Mouse (Mus musculus): ENCODE data around the gene Rad17. TPM values are rescaled to one million over a fixed set of nuclear protein-coding genes. Genes with fewer than 3 reads are reported as not detected.

The Rad17 gene
- total and polyA plus RNA-seq, 3 experiments, result 8.9 to 48.6 (median 43.9) TPM

DNA sequence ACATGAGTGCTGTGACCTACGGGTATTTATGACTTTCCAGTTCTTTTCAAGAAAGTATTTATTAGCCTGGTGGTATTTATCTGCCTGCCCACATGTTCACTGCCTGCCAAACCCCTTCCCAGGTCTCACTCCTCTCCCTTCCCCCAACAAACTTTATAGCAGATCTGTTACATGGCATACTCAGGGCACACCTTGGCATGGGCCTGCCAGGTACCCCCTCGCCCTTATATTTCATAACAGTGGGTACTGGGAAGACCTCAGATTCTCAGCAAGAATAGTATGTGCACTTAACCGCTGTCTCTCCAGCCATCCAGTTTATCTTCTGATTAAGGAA lies 55.3 kb downstream of the Rad17 start:
- 0 out of 2 replicates have a peak, but pooled peaks cover 3% of the 10 kb centered on the region for H3K4me1 ChIP-seq (ENCODE audit: insufficient read depth, low read depth, low read length)
- no peak for ATAC-seq (ENCODE audit: extremely low read depth, insufficient number of reproducible peaks, low FRiP score, poor library complexity, severe bottlenecking)
- no peaks in the 10 kb centered on the region for H3K27me3 ChIP-seq (ENCODE audit: insufficient read depth, low read length)
- TF ChIP-seq TAL1 (conservative IDR thresholded peaks at IDR 0.05; ENCODE audit: low read depth, low read length) (no peak), POLR2AphosphoS5 (IDR thresholded peaks at IDR 0.05; ENCODE audit: insufficient replicate concordance, low read depth, low read length) (no peak), GATA1 (IDR thresholded peaks at IDR 0.05; ENCODE audit: borderline replicate concordance, low read length) (no peak), GATA2 (IDR thresholded peaks at IDR 0.05; ENCODE audit: borderline replicate concordance, low read depth, low read length) (no peak), CTCF (IDR thresholded peaks at IDR 0.05; ENCODE audit: low read depth, low read length) (no peak)
- no peaks in the 10 kb centered on the region for H3K9me3 ChIP-seq (replicated peaks)
- DNase-seq (ENCODE audit: low spot score), result no peak
- H3K4me3 ChIP-seq (ENCODE audit: low read depth, low read length), result no peak overlapping the region
- H3K36me3 ChIP-seq (replicated peaks), result peaks cover 6% of the 10 kb centered on the region

GRCm38 (mm10) chr13:100594838-100595551 lies 55.9 kb downstream of the Rad17 start:
- H3K4me3 ChIP-seq (ENCODE audit: low read depth, low read length), result no peak overlapping the region
- H3K36me3 ChIP-seq (replicated peaks), result peaks cover 3% of the 10 kb centered on the region
- no peaks in the 10 kb centered on the region for H3K9me3 ChIP-seq (replicated peaks)
- DNase-seq (ENCODE audit: low spot score), result no peak
- ATAC-seq (ENCODE audit: extremely low read depth, insufficient number of reproducible peaks, low FRiP score, poor library complexity, severe bottlenecking), result no peak
- TF ChIP-seq GATA2 (IDR thresholded peaks at IDR 0.05; ENCODE audit: borderline replicate concordance, low read depth, low read length), result no peak
- TF ChIP-seq CTCF (IDR thresholded peaks at IDR 0.05; ENCODE audit: low read depth, low read length), result no peak
- TF ChIP-seq TAL1 (conservative IDR thresholded peaks at IDR 0.05; ENCODE audit: low read depth, low read length), result no peak
- TF ChIP-seq GATA1 (IDR thresholded peaks at IDR 0.05; ENCODE audit: borderline replicate concordance, low read length), result no peak
- TF ChIP-seq POLR2AphosphoS5 (IDR thresholded peaks at IDR 0.05; ENCODE audit: insufficient replicate concordance, low read depth, low read length), result no peak
- no peaks in the 10 kb centered on the region for H3K27me3 ChIP-seq (ENCODE audit: insufficient read depth, low read length)
- 0 out of 2 replicates have a peak, but pooled peaks cover 3% of the 10 kb centered on the region for H3K4me1 ChIP-seq (ENCODE audit: insufficient read depth, low read depth, low read length)

DNA sequence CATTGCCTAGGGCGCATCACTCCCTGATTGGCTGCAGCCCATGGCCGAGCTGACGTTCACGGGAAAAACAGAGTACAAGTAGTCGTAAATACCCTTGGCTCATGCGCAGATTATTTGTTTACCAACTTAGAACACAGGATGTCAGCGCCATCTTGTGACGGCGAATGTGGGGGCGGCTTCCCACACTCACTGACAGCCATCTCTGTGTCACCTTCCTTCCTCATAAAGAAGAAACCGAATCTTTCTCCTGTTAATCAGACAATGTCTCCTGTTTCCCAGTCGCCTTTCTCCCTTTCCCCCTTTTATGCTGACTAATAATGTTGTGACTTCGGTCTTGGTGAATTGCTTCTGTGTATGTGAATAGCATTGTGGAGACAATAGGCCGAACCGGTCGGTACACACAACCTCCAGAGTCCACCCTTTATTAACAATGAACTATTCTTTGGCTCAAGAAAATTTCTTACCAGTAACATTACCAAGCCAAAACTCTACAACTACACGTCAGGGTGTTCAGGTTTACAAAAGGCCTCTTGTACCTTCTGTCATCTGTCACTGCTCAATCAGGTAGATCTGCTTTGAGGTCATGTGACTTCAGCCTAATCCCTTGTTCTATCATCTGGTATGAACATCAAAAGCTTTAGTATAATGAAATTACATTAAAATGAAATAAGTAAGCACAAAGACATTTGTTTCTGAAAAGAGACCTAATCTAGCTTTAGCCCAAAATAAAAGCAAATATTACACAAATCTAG lies 56.6 kb downstream of the Rad17 start:
- H3K4me1 ChIP-seq (ENCODE audit: insufficient read depth, low read depth, low read length), result 0 out of 2 replicates have a peak, but pooled peaks cover 3% of the 10 kb centered on the region
- peaks cover 3% of the 10 kb centered on the region for H3K36me3 ChIP-seq (replicated peaks)
- DNase-seq (ENCODE audit: low spot score) (no peak), ATAC-seq (ENCODE audit: extremely low read depth, insufficient number of reproducible peaks, low FRiP score, poor library complexity, severe bottlenecking) (no peak)
- H3K27me3 ChIP-seq (ENCODE audit: insufficient read depth, low read length), result no peaks in the 10 kb centered on the region
- H3K4me3 ChIP-seq (ENCODE audit: low read depth, low read length), result no peak overlapping the region
- H3K9me3 ChIP-seq (replicated peaks), result no peaks in the 10 kb centered on the region
- TF ChIP-seq POLR2AphosphoS5 (IDR thresholded peaks at IDR 0.05; ENCODE audit: insufficient replicate concordance, low read depth, low read length), result no peak
- TF ChIP-seq GATA1 (IDR thresholded peaks at IDR 0.05; ENCODE audit: borderline replicate concordance, low read length), result no peak
- no peak for TF ChIP-seq TAL1 (conservative IDR thresholded peaks at IDR 0.05; ENCODE audit: low read depth, low read length)
- TF ChIP-seq CTCF (IDR thresholded peaks at IDR 0.05; ENCODE audit: low read depth, low read length), result no peak
- no peak for TF ChIP-seq GATA2 (IDR thresholded peaks at IDR 0.05; ENCODE audit: borderline replicate concordance, low read depth, low read length)

- Histone ChIP-seq H3K27me3 (ENCODE audit: insufficient read depth, low read length) (peaks cover 12% of the 10 kb centered on the region; the same call in 1 of the 2 replicates), H3K4me1 (ENCODE audit: insufficient read depth, low read depth, low read length) (no peaks in the 10 kb centered on the region), H3K9me3 (replicated peaks) (no peaks in the 10 kb centered on the region), H3K36me3 (replicated peaks) (no peaks in the 10 kb centered on the region), H3K4me3 (ENCODE audit: low read depth, low read length) (no peak overlapping the region)
- DNase-seq (ENCODE audit: low spot score) (no peak), ATAC-seq (ENCODE audit: extremely low read depth, insufficient number of reproducible peaks, low FRiP score, poor library complexity, severe bottlenecking) (no peak)
- TF ChIP-seq POLR2AphosphoS5 (IDR thresholded peaks at IDR 0.05; ENCODE audit: insufficient replicate concordance, low read depth, low read length) (no peak), GATA1 (IDR thresholded peaks at IDR 0.05; ENCODE audit: borderline replicate concordance, low read length) (no peak), GATA2 (IDR thresholded peaks at IDR 0.05; ENCODE audit: borderline replicate concordance, low read depth, low read length) (no peak), CTCF (IDR thresholded peaks at IDR 0.05; ENCODE audit: low read depth, low read length) (no peak), TAL1 (conservative IDR thresholded peaks at IDR 0.05; ENCODE audit: low read depth, low read length) (no peak)
Observed at GRCm38 (mm10) chr13:100588646-100589045, 62.2 kb downstream of the Rad17 start.

GRCm38 (mm10) chr13:100582144-100582543 lies 68.7 kb downstream of the Rad17 start:
- no peak overlapping the region for H3K4me3 ChIP-seq (ENCODE audit: low read depth, low read length)
- H3K9me3 ChIP-seq (replicated peaks), result no peaks in the 10 kb centered on the region
- DNase-seq (ENCODE audit: low spot score) (no peak), ATAC-seq (ENCODE audit: extremely low read depth, insufficient number of reproducible peaks, low FRiP score, poor library complexity, severe bottlenecking) (no peak)
- no peaks in the 10 kb centered on the region for H3K36me3 ChIP-seq (replicated peaks)
- 0 out of 2 replicates have a peak, but pooled peaks cover 11% of the 10 kb centered on the region for H3K27me3 ChIP-seq (ENCODE audit: insufficient read depth, low read length)
- peaks cover 8% of the 10 kb centered on the region for H3K4me1 ChIP-seq (ENCODE audit: insufficient read depth, low read depth, low read length)
- TF ChIP-seq GATA1 (IDR thresholded peaks at IDR 0.05; ENCODE audit: borderline replicate concordance, low read length) (no peak), TAL1 (conservative IDR thresholded peaks at IDR 0.05; ENCODE audit: low read depth, low read length) (no peak), POLR2AphosphoS5 (IDR thresholded peaks at IDR 0.05; ENCODE audit: insufficient replicate concordance, low read depth, low read length) (no peak), GATA2 (IDR thresholded peaks at IDR 0.05; ENCODE audit: borderline replicate concordance, low read depth, low read length) (no peak), CTCF (IDR thresholded peaks at IDR 0.05; ENCODE audit: low read depth, low read length) (no peak)

DNA sequence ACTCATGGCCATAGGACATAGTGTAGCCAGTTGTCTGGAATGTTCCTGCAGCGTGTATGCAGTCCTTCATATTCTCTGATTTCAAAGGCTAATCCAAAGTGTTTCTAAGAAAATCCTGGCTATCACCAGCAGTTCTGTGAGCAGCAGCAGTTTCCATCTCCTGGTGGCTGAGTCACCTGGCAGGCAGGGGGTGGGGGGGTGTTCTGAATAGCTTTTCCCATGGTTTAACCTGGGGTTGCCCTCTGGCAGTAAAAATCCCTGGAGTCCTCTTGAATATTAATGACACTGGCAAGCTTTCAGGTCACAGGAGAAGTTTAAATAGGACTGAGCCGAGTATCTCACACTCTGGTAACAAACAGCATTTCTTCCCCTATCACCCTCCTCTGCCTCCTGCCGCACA lies 69.2 kb downstream of the Rad17 start:
- DNase-seq (ENCODE audit: low spot score) (no peak), ATAC-seq (ENCODE audit: extremely low read depth, insufficient number of reproducible peaks, low FRiP score, poor library complexity, severe bottlenecking) (no peak)
- H3K36me3 ChIP-seq (replicated peaks), result no peaks in the 10 kb centered on the region
- peaks cover 11% of the 10 kb centered on the region for H3K4me1 ChIP-seq (ENCODE audit: insufficient read depth, low read depth, low read length)
- 0 out of 2 replicates have a peak, but pooled peaks cover 11% of the 10 kb centered on the region for H3K27me3 ChIP-seq (ENCODE audit: insufficient read depth, low read length)
- no peaks in the 10 kb centered on the region for H3K9me3 ChIP-seq (replicated peaks)
- TF ChIP-seq TAL1 (conservative IDR thresholded peaks at IDR 0.05; ENCODE audit: low read depth, low read length) (no peak), GATA1 (IDR thresholded peaks at IDR 0.05; ENCODE audit: borderline replicate concordance, low read length) (no peak), POLR2AphosphoS5 (IDR thresholded peaks at IDR 0.05; ENCODE audit: insufficient replicate concordance, low read depth, low read length) (no peak), GATA2 (IDR thresholded peaks at IDR 0.05; ENCODE audit: borderline replicate concordance, low read depth, low read length) (no peak), CTCF (IDR thresholded peaks at IDR 0.05; ENCODE audit: low read depth, low read length) (no peak)
- no peak overlapping the region for H3K4me3 ChIP-seq (ENCODE audit: low read depth, low read length)
